ENCODE assay signal across 1 mouse cellular context in the genomic region with DNA sequence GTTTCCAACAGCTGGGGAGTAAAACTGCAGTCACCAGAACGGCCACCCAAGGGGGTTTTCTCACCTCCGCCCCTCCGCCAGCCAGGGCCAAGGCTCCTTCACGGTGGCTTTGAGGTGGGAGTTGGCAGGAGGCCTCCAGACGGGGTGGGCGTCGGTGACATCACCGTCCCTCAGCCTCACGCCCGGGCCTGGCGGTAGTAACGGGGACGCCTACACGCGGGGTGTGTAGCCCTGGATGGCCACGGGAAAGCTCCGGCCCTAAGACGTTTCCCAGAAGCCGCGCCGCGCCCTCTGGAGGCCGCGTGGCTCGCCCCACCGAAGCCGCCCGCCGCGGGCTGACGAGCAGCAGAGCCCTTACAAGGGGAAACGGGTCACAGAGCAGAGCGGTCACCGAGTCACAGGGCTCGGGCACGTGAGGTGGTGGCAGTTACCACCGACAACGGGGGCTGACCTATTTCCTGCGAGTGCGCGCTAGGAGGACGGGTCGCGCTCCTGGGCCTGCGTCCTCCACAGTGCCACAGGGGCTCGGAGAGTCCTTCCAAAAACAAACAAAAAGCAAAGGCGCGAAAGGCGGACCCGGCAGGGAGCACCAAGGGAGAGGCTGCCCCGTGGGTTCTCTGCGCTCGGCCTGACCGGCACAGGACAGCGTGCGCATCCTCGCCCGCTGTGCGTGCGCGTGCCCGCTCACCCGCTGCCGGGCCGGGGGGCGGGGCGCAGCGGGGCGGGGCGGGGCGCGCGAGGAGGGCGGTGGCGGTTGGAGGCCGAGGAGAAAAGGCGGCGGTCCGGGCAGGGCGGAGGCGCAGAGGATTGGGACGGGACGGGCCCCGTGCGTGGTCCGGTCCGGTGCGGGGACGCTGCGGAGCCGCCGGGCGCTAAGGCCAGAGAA.
TF ChIP-seq lines count a peak whose summit lies in the region.

TSS of gene Fbxo30 (plus strand) at position 753 of the 886 bp plus-strand sequence.

TF ChIP-seq in MEL, 35 proteins besides CTCF, POLR2A, EP300 and RAD21 (continued from another document):
- peak; percentile 65 for TF ChIP-seq NRF1 (IDR thresholded peaks at IDR 0.05; ENCODE audit: insufficient read depth, low read depth, low read length, poor library complexity, severe bottlenecking)
- peak; percentile 93 for TF ChIP-seq POLR2AphosphoS2 (IDR thresholded peaks at IDR 0.05; ENCODE audit: low read length)
- no peak for TF ChIP-seq ELF1 (IDR thresholded peaks at IDR 0.05; ENCODE audit: low read depth, low read length)
- no peak for TF ChIP-seq MEF2A (IDR thresholded peaks at IDR 0.05; ENCODE audit: extremely low read depth, insufficient replicate concordance, low read depth, low read length, poor library complexity, severe bottlenecking)
- peak; percentile 83 for TF ChIP-seq MYC (IDR thresholded peaks at IDR 0.05; ENCODE audit: low read depth, low read length)
- TF ChIP-seq CHD2 (IDR thresholded peaks at IDR 0.05; ENCODE audit: low read length), result no peak
- no peak for TF ChIP-seq GATA1 (IDR thresholded peaks at IDR 0.05; ENCODE audit: low read depth, low read length)
- no peak for TF ChIP-seq MAFK (IDR thresholded peaks at IDR 0.05; ENCODE audit: borderline replicate concordance, low read depth, low read length)
- no peak; the same call in 1 of the 2 replicates for TF ChIP-seq UBTF (IDR thresholded peaks at IDR 0.05; ENCODE audit: borderline replicate concordance, insufficient read depth, low read depth, low read length)
- TF ChIP-seq MYB (IDR thresholded peaks at IDR 0.05; ENCODE audit: low read depth, low read length), result no peak
- TF ChIP-seq SMC3 (IDR thresholded peaks at IDR 0.05; ENCODE audit: low read depth, low read length), result 0 out of 2 replicates have a peak, but pooled peaks have one; percentile 7
- TF ChIP-seq E2F4 (IDR thresholded peaks at IDR 0.05; ENCODE audit: borderline replicate concordance, low read depth, low read length), result no peak
- no peak for TF ChIP-seq USF2 (IDR thresholded peaks at IDR 0.05; ENCODE audit: borderline replicate concordance in 1 of 2, insufficient read depth in 1 of 2, low read depth in 1 of 2, low read length in 2 of 2)
- peak; percentile 30; the same call in 1 of the 2 replicates for TF ChIP-seq TBP (IDR thresholded peaks at IDR 0.05; ENCODE audit: low read depth, low read length)
- no peak for TF ChIP-seq JUND (IDR thresholded peaks at IDR 0.05; ENCODE audit: low read depth, low read length)
- no peak for TF ChIP-seq TAL1 (IDR thresholded peaks at IDR 0.05; ENCODE audit: low read length)
- 0 out of 2 replicates have a peak, but pooled peaks have one; percentile 3 for TF ChIP-seq CHD1 (IDR thresholded peaks at IDR 0.05; ENCODE audit: low read depth, low read length)
- no peak; the same call in 1 of the 2 replicates for TF ChIP-seq MAX (IDR thresholded peaks at IDR 0.05; ENCODE audit: low read length)
- peak; percentile 41 for TF ChIP-seq MXI1 (IDR thresholded peaks at IDR 0.05; ENCODE audit: low read depth, low read length)
- TF ChIP-seq KAT2A (conservative IDR thresholded peaks at IDR 0.05; ENCODE audit: low read depth, low read length), result no peak; the same call in 1 of the 2 replicates
- TF ChIP-seq BHLHE40 (IDR thresholded peaks at IDR 0.05; ENCODE audit: borderline replicate concordance, low read depth, low read length), result peak; percentile 90
- no peak for TF ChIP-seq GABPA (IDR thresholded peaks at IDR 0.05; ENCODE audit: low read depth, low read length)
- TF ChIP-seq SIN3A (IDR thresholded peaks at IDR 0.05; ENCODE audit: low read length), result peak; percentile 36
TF ChIP-seq in MEL: peak in this region for 14.
